Mouse (Mus musculus): ENCODE results near the gene Ecm1. TPM values are rescaled to one million over a fixed set of nuclear protein-coding genes. Genes with fewer than 3 reads are reported as not detected.

The Ecm1 gene
- polyA plus RNA-seq, 1 experiment: 15.7 TPM

DNA sequence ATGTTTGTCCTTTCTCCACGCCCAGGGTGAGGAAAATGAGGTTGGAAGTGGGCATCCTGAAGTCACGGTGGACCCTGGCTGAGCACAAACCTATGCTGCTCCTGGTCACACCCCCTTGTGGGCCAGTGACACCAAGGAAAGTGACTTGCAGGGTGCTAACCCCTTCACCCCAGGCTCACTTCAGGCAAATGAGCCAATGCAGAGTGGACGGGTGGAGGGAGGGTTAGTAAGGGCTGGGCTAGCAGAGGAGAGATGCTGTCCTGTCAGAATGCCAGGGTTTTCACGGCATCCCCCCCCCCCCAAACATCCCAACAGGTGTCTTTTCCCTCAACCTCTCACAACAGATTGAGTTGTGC is 52.2 kb downstream of the Ecm1 start:
- Histone ChIP-seq H3K4me1 (ENCODE audit: control insufficient read depth, insufficient read depth, low read length) (no peaks in the 10 kb centered on the region), H3K27ac (ENCODE audit: insufficient read depth, low read length) (no peak overlapping the region), H3K4me3 (ENCODE audit: insufficient read depth, low read length) (peak overlapping the region; percentile 39)
- TF ChIP-seq CTCF (IDR thresholded peaks at IDR 0.05; ENCODE audit: extremely low read depth, insufficient read depth, low read length) (no peak), POLR2A (IDR thresholded peaks at IDR 0.05; ENCODE audit: extremely low read depth, insufficient read depth, low read length) (no peak)

DNA sequence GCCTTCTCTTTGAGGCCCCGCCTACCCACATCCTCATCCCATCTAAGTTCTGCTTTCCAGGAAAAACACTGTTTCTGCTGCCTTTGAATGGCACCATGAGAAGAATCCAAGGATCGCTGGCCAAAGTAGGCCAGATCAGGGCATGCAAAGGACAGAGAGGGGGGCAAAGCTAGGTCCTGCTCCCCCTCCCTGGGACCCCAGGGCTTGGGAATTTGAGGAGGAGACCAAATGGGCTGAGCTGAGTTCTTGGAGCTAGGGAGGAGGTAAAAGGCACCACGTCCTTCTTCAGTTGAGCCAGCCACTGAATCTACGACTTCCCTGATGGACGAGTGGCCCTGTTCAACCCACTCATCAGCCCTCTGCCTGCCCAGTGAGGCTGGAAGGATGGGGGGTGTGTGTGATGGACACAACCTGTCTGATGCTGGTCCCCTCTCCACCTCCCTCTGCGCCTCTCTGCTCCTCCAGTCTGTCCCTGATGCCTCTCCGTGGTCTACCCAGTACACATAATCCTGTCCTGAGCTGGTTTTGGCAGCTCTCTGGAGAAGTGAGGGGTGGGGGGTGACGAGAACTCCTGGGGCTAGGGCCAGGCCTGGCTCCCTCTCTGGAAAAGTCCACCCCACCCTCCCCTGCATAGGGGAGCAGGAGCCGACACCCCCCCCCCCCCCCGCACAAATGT is 52.7 kb downstream of the Ecm1 start:
- Histone ChIP-seq H3K4me1 (ENCODE audit: control insufficient read depth, insufficient read depth, low read length) (no peaks in the 10 kb centered on the region), H3K4me3 (ENCODE audit: insufficient read depth, low read length) (peak overlapping the region; percentile 39; the same call in 1 of the 2 replicates), H3K27ac (ENCODE audit: insufficient read depth, low read length) (no peak overlapping the region)
- TF ChIP-seq CTCF (IDR thresholded peaks at IDR 0.05; ENCODE audit: extremely low read depth, insufficient read depth, low read length): no peak
- no peak for TF ChIP-seq POLR2A (IDR thresholded peaks at IDR 0.05; ENCODE audit: extremely low read depth, insufficient read depth, low read length)

DNA sequence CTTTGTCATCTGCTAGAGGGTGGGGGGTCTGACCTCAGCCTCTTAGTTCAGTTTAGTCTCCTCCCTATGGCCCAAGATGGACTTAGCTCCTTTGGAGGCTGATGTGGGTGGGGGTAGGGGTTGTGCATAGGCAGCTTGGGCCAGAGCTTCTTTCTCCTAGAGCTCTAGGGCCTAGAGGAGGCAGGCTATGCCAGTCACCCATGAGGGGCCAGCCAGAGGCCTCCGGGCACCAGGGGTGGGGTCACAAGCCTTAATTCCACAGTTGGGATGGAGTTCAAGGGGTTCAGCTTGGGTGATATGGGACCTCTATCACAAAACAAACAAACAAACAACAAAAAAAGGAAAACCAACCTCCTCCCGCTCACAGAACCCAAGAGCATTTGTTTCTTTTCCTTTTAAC is 53.7 kb downstream of the Ecm1 start:
- Histone ChIP-seq H3K4me1 (ENCODE audit: control insufficient read depth, insufficient read depth, low read length) (no peaks in the 10 kb centered on the region), H3K27ac (ENCODE audit: insufficient read depth, low read length) (no peak overlapping the region), H3K4me3 (ENCODE audit: insufficient read depth, low read length) (no peak overlapping the region)
- TF ChIP-seq POLR2A (IDR thresholded peaks at IDR 0.05; ENCODE audit: extremely low read depth, insufficient read depth, low read length): no peak
- no peak for TF ChIP-seq CTCF (IDR thresholded peaks at IDR 0.05; ENCODE audit: extremely low read depth, insufficient read depth, low read length)

DNA sequence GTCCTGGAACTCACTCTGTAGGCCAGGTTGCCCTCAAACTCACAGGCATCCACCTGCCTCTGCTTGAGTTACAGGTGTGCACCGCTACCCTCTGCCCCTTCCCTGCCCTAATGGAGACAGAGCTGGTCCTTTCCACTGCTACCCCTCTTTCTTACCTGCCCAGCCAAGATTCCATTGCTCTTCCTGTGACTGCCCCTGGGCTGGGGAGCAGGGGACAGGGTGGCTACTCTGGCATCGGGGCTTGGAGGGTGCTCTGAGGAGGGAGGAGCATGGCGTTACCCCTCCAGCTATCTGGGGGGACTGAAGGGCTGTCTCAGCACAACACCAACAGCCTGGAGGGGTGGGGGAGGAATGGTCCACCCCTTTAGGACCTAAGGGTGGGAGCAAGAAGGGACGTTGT is 54.1 kb downstream of the Ecm1 start:
- H3K27ac ChIP-seq (ENCODE audit: insufficient read depth, low read length): no peak overlapping the region
- no peak for TF ChIP-seq CTCF (IDR thresholded peaks at IDR 0.05; ENCODE audit: extremely low read depth, insufficient read depth, low read length)
- H3K4me1 ChIP-seq (ENCODE audit: control insufficient read depth, insufficient read depth, low read length): no peaks in the 10 kb centered on the region
- no peak overlapping the region for H3K4me3 ChIP-seq (ENCODE audit: insufficient read depth, low read length)

- Histone ChIP-seq H3K4me3 (ENCODE audit: insufficient read depth, low read length) (no peak overlapping the region), H3K27ac (ENCODE audit: insufficient read depth, low read length) (no peak overlapping the region), H3K4me1 (ENCODE audit: control insufficient read depth, insufficient read depth, low read length) (no peaks in the 10 kb centered on the region)
- no peak for TF ChIP-seq POLR2A (IDR thresholded peaks at IDR 0.05; ENCODE audit: extremely low read depth, insufficient read depth, low read length)
- no peak for TF ChIP-seq CTCF (IDR thresholded peaks at IDR 0.05; ENCODE audit: extremely low read depth, insufficient read depth, low read length)
These were observed 54.5 kb downstream of the Ecm1 start for GRCm38 (mm10) chr3:95684846-95685245.

Other genes starting within 250 kb of the Ecm1 start
- 5.5 and 6.7 TPM in 2 replicates for gene Ctsk, start 240.3 kb downstream of the Ecm1 start, polyA plus RNA-seq (2012; rRNA removed)
- gene Ctss, start 212.8 kb downstream of the Ecm1 start, polyA plus RNA-seq (2012; rRNA removed): 95.5 and 100 TPM in 2 replicates
- gene Hormad1, start 179.9 kb downstream of the Ecm1 start, polyA plus RNA-seq (2012; rRNA removed): not detected in 2 replicates
- 15.5 and 15.9 TPM in 2 replicates for gene Golph3l, start 150.6 kb downstream of the Ecm1 start, polyA plus RNA-seq (2012; rRNA removed)
- 149 and 155 TPM in 2 replicates for gene Ensa, start 114.6 kb downstream of the Ecm1 start, polyA plus RNA-seq (2012; rRNA removed)
- 37.7 and 39.5 TPM in 2 replicates for gene Mcl1, start 80.8 kb downstream of the Ecm1 start, polyA plus RNA-seq (2012; rRNA removed)
- gene Adamtsl4, start 51.7 kb downstream of the Ecm1 start, polyA plus RNA-seq (2012; rRNA removed): 6.0 and 6.4 TPM in 2 replicates
- 38.6 and 39.3 TPM in 2 replicates for gene Tars2, start 20.6 kb upstream of the Ecm1 start, polyA plus RNA-seq (2012; rRNA removed)
- 21.4 and 22.8 TPM in 2 replicates for gene Rprd2, start 79.3 kb upstream of the Ecm1 start, polyA plus RNA-seq (2012; rRNA removed)
- gene Prpf3, start 116.3 kb upstream of the Ecm1 start, polyA plus RNA-seq (2012; rRNA removed): 36.0 and 36.9 TPM in 2 replicates
- 250 and 251 TPM in 2 replicates for gene Mrps21, start 131.9 kb upstream of the Ecm1 start, polyA plus RNA-seq (2012; rRNA removed)
- gene Ciart, start 142.7 kb upstream of the Ecm1 start, polyA plus RNA-seq (2012; rRNA removed): 54.7 and 63.6 TPM in 2 replicates
- 14.2 and 15.6 TPM in 2 replicates for gene BC028528, start 152.4 kb upstream of the Ecm1 start, polyA plus RNA-seq (2012; rRNA removed)
- gene Aph1a, start 154.4 kb upstream of the Ecm1 start, polyA plus RNA-seq (2012; rRNA removed): 68.6 and 71.6 TPM in 2 replicates
- 19.9 and 22.3 TPM in 2 replicates for gene Car14, start 165.1 kb upstream of the Ecm1 start, polyA plus RNA-seq (2012; rRNA removed)
- gene Anp32e, start 189.7 kb upstream of the Ecm1 start, polyA plus RNA-seq (2012; rRNA removed): 69.8 and 85.5 TPM in 2 replicates